8 mouse cellular contexts compared by ENCODE assay signal in the genomic region with DNA sequence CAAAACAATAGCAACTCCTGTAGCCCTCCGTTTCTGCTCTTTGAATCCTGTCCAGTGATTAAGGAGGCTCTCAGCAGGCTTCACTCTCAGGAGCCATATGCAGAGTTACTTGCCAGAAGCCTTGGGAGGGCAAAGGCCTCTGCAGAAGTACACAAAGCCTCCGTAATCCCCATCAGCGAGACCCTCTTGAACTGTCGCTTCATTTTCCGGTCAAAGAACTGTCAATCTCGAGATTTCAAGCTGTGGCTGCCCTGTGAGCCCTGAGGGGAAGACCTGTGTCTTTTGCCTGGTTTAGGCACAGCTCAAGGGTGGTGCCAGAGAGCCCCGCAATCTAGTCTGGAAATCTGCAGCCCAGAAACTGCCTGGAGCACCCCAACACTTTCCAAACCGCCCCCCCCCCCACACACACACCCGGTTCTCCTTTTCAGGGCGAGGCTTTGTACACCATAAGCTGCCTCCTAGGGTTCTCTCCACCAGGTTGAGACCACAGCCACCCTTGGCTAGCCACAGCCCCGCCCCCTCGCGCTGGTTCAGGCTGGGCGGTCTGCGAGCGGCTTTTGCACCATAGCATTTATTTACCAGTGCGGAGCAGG. TPM values are rescaled to one million over a fixed set of nuclear protein-coding genes. Genes with fewer than 3 reads are reported as not detected.
DNase-seq lines count a peak whose midpoint lies in the region; ATAC-seq and TF ChIP-seq lines count a peak whose summit lies in the region.

No protein-coding gene starts in this region.

- peak overlapping the region; percentile 95; the same call in 1 of the 2 replicates for H3K27ac ChIP-seq in forebrain, embryonic 14.5 days (ENCODE audit: low read depth, low read length)
- H3K27ac ChIP-seq in kidney, postnatal 0 days, result no peak overlapping the region

- H3K4me3 ChIP-seq in forebrain, embryonic 14.5 days (ENCODE audit: low read depth, low read length), result peak overlapping the region; percentile 75
- H3K4me3 ChIP-seq in kidney, postnatal 0 days (replicated peaks; ENCODE audit: low read depth, low read length), result peak overlapping the region; percentile 68

- no peaks in the 10 kb centered on the region for H3K36me3 ChIP-seq in forebrain, embryonic 14.5 days (ENCODE audit: control insufficient read depth, insufficient read depth, low read length)
- no peaks in the 10 kb centered on the region for H3K36me3 ChIP-seq in kidney, postnatal 0 days (ENCODE audit: insufficient read depth, low read length)

- ATAC-seq in forebrain, embryonic 14.5 days, result no peak
- peak; percentile 48; the same call in 1 of the 2 replicates for ATAC-seq in kidney, postnatal 0 days (replicated peaks; ENCODE audit: low FRiP score, low read depth)

- WGBS in forebrain, embryonic 14.5 days, result 2% methylated on average over 17 of the region's 17 CpGs
- 6% methylated on average over 17 of the region's 17 CpGs for WGBS in kidney, postnatal 0 days

- H3K4me1 ChIP-seq in forebrain, embryonic 14.5 days (ENCODE audit: control insufficient read depth, insufficient read depth, low read length), result peaks cover 35% of the 10 kb centered on the region
- peaks cover 3% of the 10 kb centered on the region; the same call in 1 of the 2 replicates for H3K4me1 ChIP-seq in kidney, postnatal 0 days (replicated peaks; ENCODE audit: insufficient read depth, low read length)

- no peaks in the 10 kb centered on the region for H3K27me3 ChIP-seq in forebrain, embryonic 14.5 days (replicated peaks; ENCODE audit: control insufficient read depth, insufficient read depth, low read length)
- peaks cover 6% of the 10 kb centered on the region for H3K27me3 ChIP-seq in kidney, postnatal 0 days (ENCODE audit: insufficient read depth, low read length)

- no peak; the same call in 1 of the 2 replicates for TF ChIP-seq CTCF in kidney, postnatal 0 days (IDR thresholded peaks at IDR 0.05; ENCODE audit: low read depth)

- peak overlapping the region; percentile 81 for H3K4me2 ChIP-seq in forebrain, embryonic 14.5 days (ENCODE audit: low read length)
- H3K4me2 ChIP-seq in kidney, postnatal 0 days (ENCODE audit: low read length), result peak overlapping the region; percentile 88

- peak overlapping the region; percentile 91 for H3K9ac ChIP-seq in forebrain, embryonic 14.5 days (ENCODE audit: low read length)
- no peak overlapping the region for H3K9ac ChIP-seq in kidney, postnatal 0 days (ENCODE audit: low read depth, low read length)

- H3K9me3 ChIP-seq in forebrain, embryonic 14.5 days (replicated peaks; ENCODE audit: control insufficient read depth, low read length), result no peaks in the 10 kb centered on the region
- H3K9me3 ChIP-seq in kidney, postnatal 0 days (replicated peaks; ENCODE audit: low read length), result no peaks in the 10 kb centered on the region

- DNase-seq in cerebellum, adult 11-12 months, result peak; percentile 29
- DNase-seq in cerebellum, adult 9-10 months, result no peak
- peak; percentile 32 for DNase-seq in adrenal gland, postnatal 14 days
- DNase-seq in forebrain, embryonic 14.5 days (ENCODE audit: low spot score), result peak; percentile 61
- peak; percentile 65 for DNase-seq in kidney, postnatal 0 days (ENCODE audit: low spot score)
- DNase-seq in lung, postnatal 4 days, result peak; percentile 74 to 77
- peak; percentile 57 to 72 for DNase-seq in spleen, postnatal 14 days (ENCODE audit: low spot score in 2 of 2)
- DNase-seq in left cerebral cortex, adult 18-20 months (ENCODE audit: low spot score in 2 of 2), result no peak

RNA-seq across cellular contexts. Expression of gene Plxnc1, which starts 2.1 kb away (rescaled TPM):
- total RNA-seq in adrenal gland, postnatal 14 days (2021), result 4.1 and 4.2 TPM in 2 replicates
- polyA plus RNA-seq in forebrain, embryonic 14.5 days (2014; fragmentation: Nextera tagmentation; extraction: Ambion mirVana), result 14.4 and 15.0 TPM in 2 replicates
- 0.94 and 1.3 TPM in 2 replicates for polyA plus RNA-seq in kidney, postnatal 0 days (2015; fragmentation: Nextera tagmentation; extraction: Ambion mirVana)
- 10 to 100 TPM; 47.5 to 56.2 TPM for total RNA-seq in left cerebral cortex, adult 18-20 months (2021)

Comparison
In these comparisons a context has a peak if more than half of its experiments do, and no peak if none do; other contexts are left out.
1. DNase-seq: peak in cerebellum, adult 11-12 months (single experiment), adrenal gland, postnatal 14 days (single experiment), forebrain, embryonic 14.5 days (single experiment), kidney, postnatal 0 days (single experiment), lung, postnatal 4 days (2 of 2) and spleen, postnatal 14 days (2 of 2); none in cerebellum, adult 9-10 months (single experiment) and left cerebral cortex, adult 18-20 months (0 of 2).